Mouse (Mus musculus): ENCODE results near the gene Hist1h2ag.
A peak's percentile ranks its signal among the peaks of the same experiment; 100 is the strongest.

DNA sequence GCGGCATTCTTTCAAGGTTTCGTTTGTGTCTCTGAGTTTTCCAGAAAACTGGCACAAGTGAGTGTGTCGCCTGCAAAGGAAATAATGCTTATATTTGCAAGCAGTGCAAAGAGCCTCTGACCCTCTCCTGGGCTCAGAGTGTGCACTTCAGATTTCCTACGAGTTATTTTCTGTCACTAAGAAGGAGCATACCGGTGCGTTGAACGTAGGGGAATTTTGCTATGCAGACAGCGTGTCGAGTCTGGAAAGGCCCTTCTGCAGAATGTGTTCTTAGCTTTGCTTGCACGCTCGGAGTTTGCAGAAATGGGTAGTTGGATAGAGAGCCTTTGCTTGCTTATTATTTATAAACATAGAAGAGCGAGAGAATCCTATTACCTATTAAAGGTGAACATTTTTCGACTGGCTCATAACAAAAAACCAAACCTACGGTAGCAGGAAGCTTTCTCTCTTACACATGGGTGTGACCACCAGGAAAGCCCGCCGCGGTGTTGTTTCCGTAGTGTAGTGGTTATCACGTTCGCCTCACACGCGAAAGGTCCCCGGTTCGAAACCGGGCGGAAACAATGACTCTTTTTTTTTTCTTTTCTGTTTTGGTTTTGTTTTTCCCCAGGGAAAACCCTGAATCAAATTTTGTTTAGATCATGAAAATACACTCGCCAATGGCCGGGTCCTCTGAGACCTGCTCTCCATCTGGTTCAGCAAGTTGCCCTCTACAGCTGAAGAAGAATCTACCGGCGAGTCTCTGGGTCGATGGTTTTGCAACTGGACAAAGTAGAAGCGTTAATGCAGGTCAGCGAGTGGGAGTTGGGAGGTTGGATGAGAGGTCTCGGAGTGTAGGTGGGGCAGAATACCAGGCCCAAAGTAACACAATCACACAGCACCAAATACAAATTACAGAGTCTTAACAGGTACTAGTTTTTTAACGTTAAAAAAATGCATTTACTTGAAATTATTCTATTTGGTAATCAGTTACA is 16.4 kb downstream of the Hist1h2ag start:
- TF ChIP-seq CTCF (IDR thresholded peaks at IDR 0.05; ENCODE audit: low read depth) (no peak), EP300 (IDR thresholded peaks at IDR 0.05; ENCODE audit: low read depth) (peak; percentile 77)
